Mouse (Mus musculus): ENCODE data around the gene Tec. TPM values are rescaled to one million over a fixed set of nuclear protein-coding genes. Genes with fewer than 3 reads are reported as not detected.

Gene Tec
- total and polyA plus RNA-seq, 3 experiments: 7.9 to 25.9 (median 20.1) TPM

- H3K4me1 ChIP-seq (ENCODE audit: control insufficient read depth in 1 of 2, insufficient read depth in 2 of 2): peaks cover 17 to 62% of the 10 kb centered on the region in 2 experiments
- H3K9me3 ChIP-seq (replicated peaks; ENCODE audit: low read length): peaks cover 3% of the 10 kb centered on the region
- dilution Hi-C loops (cut with MboI; ENCODE audit: extremely low pct_ligation_motif_present, extremely low pct_unique_long_range_greater_than_20kb, low sequenced_read_pairs): no loop called here
- H3K36me3 ChIP-seq (replicated peaks in 1 of 2; ENCODE audit: control insufficient read depth in 1 of 2, insufficient read depth in 1 of 2, low read length in 1 of 2): no peaks in the 10 kb centered on the region
- peak; percentile 55; the same call in 1 of the 2 replicates for TF ChIP-seq MXI1 (IDR thresholded peaks at IDR 0.05; ENCODE audit: low read depth, low read length)
- no peak for TF ChIP-seq MAZ (IDR thresholded peaks at IDR 0.05; ENCODE audit: low read depth, low read length)
- TF ChIP-seq ZC3H11A (IDR thresholded peaks at IDR 0.05; ENCODE audit: low read depth, low read length): no peak
- TF ChIP-seq MAFK (IDR thresholded peaks at IDR 0.05; ENCODE audit: insufficient replicate concordance, low read length): 0 out of 2 replicates have a peak, but pooled peaks have one; percentile 18
- TF ChIP-seq ZNF384 (IDR thresholded peaks at IDR 0.05; ENCODE audit: low read depth, low read length): peak; percentile 64
- TF ChIP-seq EP300 (IDR thresholded peaks at IDR 0.05; ENCODE audit: low read length): peak; percentile 68
- TF ChIP-seq USF2 (conservative IDR thresholded peaks at IDR 0.05; ENCODE audit: low read depth, low read length): peak; percentile 96
- no peak for TF ChIP-seq JUND (conservative IDR thresholded peaks at IDR 0.05; ENCODE audit: low read depth, low read length)
- peak; percentile 91 for TF ChIP-seq USF1 (IDR thresholded peaks at IDR 0.05; ENCODE audit: low read depth, low read length)
- peak; percentile 55; the same call in 1 of the 2 replicates for TF ChIP-seq SIN3A (IDR thresholded peaks at IDR 0.05; ENCODE audit: low read length)
- peak; percentile 86 for TF ChIP-seq MAX (IDR thresholded peaks at IDR 0.05; ENCODE audit: low read length)
- TF ChIP-seq POLR2A (IDR thresholded peaks at IDR 0.05; ENCODE audit: low read depth, low read length): no peak
- TF ChIP-seq CTCF (conservative IDR thresholded peaks at IDR 0.05 in 1 of 2, IDR thresholded peaks at IDR 0.05 in 1 of 2; ENCODE audit: low read depth in 2 of 2, low read length in 2 of 2): no peak
- peak; percentile 75 for TF ChIP-seq BHLHE40 (IDR thresholded peaks at IDR 0.05; ENCODE audit: low read depth, low read length)
- no peak for TF ChIP-seq GABPA (IDR thresholded peaks at IDR 0.05; ENCODE audit: insufficient replicate concordance, low read depth, low read length)
- 0 out of 2 replicates have a peak, but pooled peaks have one; percentile 19 for TF ChIP-seq ELF1 (IDR thresholded peaks at IDR 0.05; ENCODE audit: low read depth, low read length)
- peak; percentile 46; the same call in 1 of the 2 replicates for TF ChIP-seq IRF4 (IDR thresholded peaks at IDR 0.05; ENCODE audit: low read depth, low read length)
- no peak for TF ChIP-seq NELFE (IDR thresholded peaks at IDR 0.05; ENCODE audit: low read depth, low read length)
- TF ChIP-seq CHD2 (IDR thresholded peaks at IDR 0.05; ENCODE audit: low read length): peak; percentile 24; the same call in 1 of the 2 replicates
- no peak for TF ChIP-seq SMC3 (IDR thresholded peaks at IDR 0.05; ENCODE audit: low read depth, low read length)
- TF ChIP-seq ZMIZ1 (IDR thresholded peaks at IDR 0.05; ENCODE audit: low read depth, low read length): no peak
- 0 out of 2 replicates have a peak, but pooled peaks have one; percentile 26 for TF ChIP-seq KAT2A (IDR thresholded peaks at IDR 0.05; ENCODE audit: insufficient replicate concordance, low read length)
- TF ChIP-seq JUN (IDR thresholded peaks at IDR 0.05; ENCODE audit: insufficient read depth, low read depth, low read length): peak; percentile 2; the same call in 1 of the 2 replicates
- TF ChIP-seq HCFC1 (IDR thresholded peaks at IDR 0.05; ENCODE audit: low read depth, low read length): peak; percentile 30; the same call in 1 of the 2 replicates
- TF ChIP-seq MEF2A (IDR thresholded peaks at IDR 0.05; ENCODE audit: borderline replicate concordance, low read depth, low read length): peak; percentile 47; the same call in 1 of the 2 replicates
- no peak for TF ChIP-seq RCOR1 (conservative IDR thresholded peaks at IDR 0.05; ENCODE audit: low read depth, low read length)
- TF ChIP-seq ETS1 (conservative IDR thresholded peaks at IDR 0.05; ENCODE audit: low read depth, low read length): peak; percentile 59
- no peak for TF ChIP-seq RAD21 (IDR thresholded peaks at IDR 0.05; ENCODE audit: low read depth, low read length)
- TF ChIP-seq UBTF (IDR thresholded peaks at IDR 0.05; ENCODE audit: low read depth, low read length): no peak
- no peak for TF ChIP-seq ZKSCAN1 (IDR thresholded peaks at IDR 0.05; ENCODE audit: borderline replicate concordance, low read depth, low read length)
- TF ChIP-seq POLR2AphosphoS2 (IDR thresholded peaks at IDR 0.05; ENCODE audit: low read depth, low read length): no peak
- peak; percentile 88 for TF ChIP-seq MYC (IDR thresholded peaks at IDR 0.05; ENCODE audit: low read depth, low read length)
- no peak for TF ChIP-seq E2F4 (IDR thresholded peaks at IDR 0.05; ENCODE audit: insufficient replicate concordance, low read depth, low read length)
- TF ChIP-seq CHD1 (IDR thresholded peaks at IDR 0.05; ENCODE audit: low read depth, low read length): no peak
- TF ChIP-seq PAX5 (IDR thresholded peaks at IDR 0.05; ENCODE audit: low read length): no peak
- no peak; the same call in 1 of the 2 replicates for TF ChIP-seq TBP (conservative IDR thresholded peaks at IDR 0.05; ENCODE audit: low read depth, low read length)
- no peak for TF ChIP-seq NRF1 (IDR thresholded peaks at IDR 0.05; ENCODE audit: low read depth, low read length)
- no peak for TF ChIP-seq TCF12 (IDR thresholded peaks at IDR 0.05; ENCODE audit: low read depth, low read length)
- no peak overlapping the region for H3K4me3 ChIP-seq (replicated peaks in 1 of 3; ENCODE audit: low read depth in 2 of 3, low read length in 2 of 3, poor library complexity in 1 of 3)
- no peaks in the 10 kb centered on the region for H3K27me3 ChIP-seq (replicated peaks)
- H3K4me2 ChIP-seq (ENCODE audit: insufficient read depth, low read depth, poor library complexity, severe bottlenecking): no peak overlapping the region
- H3K79me2 ChIP-seq (replicated peaks; ENCODE audit: control insufficient read depth, extremely low read depth, insufficient read depth, poor library complexity, severe bottlenecking): no peaks in the 10 kb centered on the region; the same call in 1 of the 2 replicates
- in situ Hi-C loops (cut with MboI; ENCODE audit: low pct_ligation_motif_present, low pct_unique_long_range_greater_than_20kb, low sequenced_read_pairs): no loop called here
- H3K9ac ChIP-seq (ENCODE audit: insufficient read depth, low read depth): no peak overlapping the region
- DNase-seq (ENCODE audit: extremely low read depth): peak; percentile 68
- no peak overlapping the region; the same call in 1 of the 2 replicates for H3K27ac ChIP-seq (ENCODE audit: insufficient read depth, low read depth)
Measured at GRCm38 (mm10) chr5:72869779-72870608, 1.7 kb upstream of the Tec start.

All from CH12.LX (cell line).